Mouse (Mus musculus): ENCODE data around the gene Gm21677. TPM values are rescaled to one million over a fixed set of nuclear protein-coding genes. Genes with fewer than 3 reads are reported as not detected.

The Gm21677 gene
- polyA plus RNA-seq (2015; fragmentation: Nextera tagmentation; extraction: Ambion mirVana), result not detected in 2 replicates

DNA sequence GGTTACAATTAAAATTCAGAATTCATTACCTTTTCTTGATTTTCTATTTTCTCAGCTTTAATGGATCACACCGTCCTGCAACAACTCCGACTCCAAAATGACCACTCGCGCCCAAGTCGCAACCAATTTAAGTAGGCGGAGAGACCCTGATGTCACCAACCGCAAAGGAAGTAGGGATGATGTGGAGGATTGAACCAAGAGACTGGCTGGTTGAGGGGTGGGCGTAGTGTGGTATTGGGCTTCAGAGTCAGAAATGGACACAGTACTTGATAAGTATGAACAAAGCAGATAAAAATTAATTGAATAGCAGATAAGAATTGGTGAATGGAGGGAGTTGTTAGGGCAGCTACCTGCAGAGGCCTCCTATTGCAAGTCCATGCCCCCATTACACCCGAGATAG, at the start of gene Gm21677:
Gm21677 (minus strand) TSS at position 101 of the 400 bp plus-strand sequence.

DNA sequence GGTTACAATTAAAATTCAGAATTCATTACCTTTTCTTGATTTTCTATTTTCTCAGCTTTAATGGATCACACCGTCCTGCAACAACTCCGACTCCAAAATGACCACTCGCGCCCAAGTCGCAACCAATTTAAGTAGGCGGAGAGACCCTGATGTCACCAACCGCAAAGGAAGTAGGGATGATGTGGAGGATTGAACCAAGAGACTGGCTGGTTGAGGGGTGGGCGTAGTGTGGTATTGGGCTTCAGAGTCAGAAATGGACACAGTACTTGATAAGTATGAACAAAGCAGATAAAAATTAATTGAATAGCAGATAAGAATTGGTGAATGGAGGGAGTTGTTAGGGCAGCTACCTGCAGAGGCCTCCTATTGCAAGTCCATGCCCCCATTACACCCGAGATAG, 39.0 kb upstream of the Gm21677 start, which contains the start of gene Gm21693:
Gm21693 (minus strand) TSS at position 101 of the 400 bp plus-strand sequence.

Other genes starting within 250 kb of the Gm21677 start
- not detected in 2 replicates for gene Gm21693, start 38.9 kb upstream of the Gm21677 start, polyA plus RNA-seq (2015; fragmentation: Nextera tagmentation; extraction: Ambion mirVana)
- 0.22 TPM in 1 of 2 replicates, not detected in the other for gene Gm21704, start 103.7 kb upstream of the Gm21677 start, polyA plus RNA-seq (2015; fragmentation: Nextera tagmentation; extraction: Ambion mirVana)
- not detected in 2 replicates for gene Gm21708, start 103.7 kb upstream of the Gm21677 start, polyA plus RNA-seq (2015; fragmentation: Nextera tagmentation; extraction: Ambion mirVana)

All from neural tube, postnatal 0 days (tissue).